Mouse (Mus musculus) liver, embryonic 13.5 days (tissue): Measurements from ENCODE around the gene Mok. TPM values are rescaled to one million over a fixed set of nuclear protein-coding genes. Genes with fewer than 3 reads are reported as not detected.

Source experiments
- ATAC-seq: fragments of 200-750 bp; cut with Nextera tagmentation; 2 replicates; pipeline ENCODE4 v1.8.0; 2017; ENCODE audit warnings: low read depth, mild to moderate bottlenecking, moderate number of reproducible peaks, moderate library complexity
- DNase-seq: peaks from one replicate; pipeline ENCODE4 v3.0.0; 2022
- H3K27ac ChIP-seq: fragments of 300-500 bp; sonication (generic); 2 replicates; pipeline ENCODE4 v1.5.1; 2015; ENCODE audit warnings: moderate library complexity, mild to moderate bottlenecking, inconsistent platforms
- H3K27me3 ChIP-seq: fragments of 300-500 bp; sonication (generic); 2 replicates; pipeline ENCODE4 v1.6.1; 2015; ENCODE audit warnings: mild to moderate bottlenecking, inconsistent platforms
- H3K36me3 ChIP-seq: fragments of 300-500 bp; sonication (generic); 2 replicates; pipeline ENCODE4 v1.6.1; 2015; ENCODE audit warnings: mild to moderate bottlenecking, inconsistent platforms
- H3K4me1 ChIP-seq: fragments of 300-500 bp; sonication (generic); replicated peaks from 2 replicates; pipeline ENCODE4 v1.6.1; 2015; ENCODE audit warnings: inconsistent platforms
- H3K4me2 ChIP-seq: fragments of 300-500 bp; sonication (generic); 2 replicates; pipeline ENCODE4 v1.6.1; 2015; ENCODE audit warnings: inconsistent platforms, mild to moderate bottlenecking, moderate library complexity
- H3K4me3 ChIP-seq: fragments of 300-500 bp; sonication (generic); replicated peaks from 2 replicates; pipeline ENCODE4 v1.5.1; 2015; ENCODE audit warnings: mild to moderate bottlenecking, inconsistent platforms
- H3K9ac ChIP-seq: fragments of 300-500 bp; sonication (generic); 2 replicates; pipeline ENCODE4 v1.6.1; 2015; ENCODE audit warnings: mild to moderate bottlenecking, inconsistent platforms
- H3K9me3 ChIP-seq: fragments of 300-500 bp; sonication (generic); replicated peaks from 2 replicates; pipeline ENCODE4 v1.6.1; 2016; ENCODE audit warnings: inconsistent platforms
- WGBS: fragments of 180-500 bp; shearing (Covaris S2); methylation state at CpG from one replicate; pipeline ENCODE4 v1.1.7; 2015; ENCODE audit not compliant: insufficient replicate concordance; 5-methylcytosine and 5-hydroxymethylcytosine counted together
- polyA plus RNA-seq: library from polyadenylated mRNA; unstranded; fragments of >200 nt; fragmentation: Nextera tagmentation; extraction: Ambion mirVana; gene quantifications from 2 replicates; pipeline ENCODE4 v1.2.1, GENCODE M21; 2015

Mok gene
- polyA plus RNA-seq, 1 experiment from 2014 or later, result 0.33 TPM

- Histone ChIP-seq H3K4me1 (no peaks in the 10 kb centered on the region), H3K27me3 (no peaks in the 10 kb centered on the region), H3K4me2 (no peak overlapping the region), H3K9me3 (no peaks in the 10 kb centered on the region), H3K4me3 (no peak overlapping the region), H3K9ac (no peak overlapping the region), H3K36me3 (no peaks in the 10 kb centered on the region), H3K27ac (no peak overlapping the region)
- WGBS, result 68% methylated on average over 9 of the region's 11 CpGs
- ATAC-seq, result no peak
- no peak for DNase-seq
Observed at GRCm38 (mm10) chr12:110830293-110831024, 10.3 kb downstream of the Mok start.

- Histone ChIP-seq H3K27me3 (no peaks in the 10 kb centered on the region), H3K36me3 (no peaks in the 10 kb centered on the region), H3K4me2 (no peak overlapping the region), H3K4me1 (no peaks in the 10 kb centered on the region), H3K4me3 (no peak overlapping the region), H3K9ac (no peak overlapping the region), H3K9me3 (no peaks in the 10 kb centered on the region), H3K27ac (no peak overlapping the region)
- WGBS, result 83% methylated on average over 4 of the region's 4 CpGs
- ATAC-seq (no peak), DNase-seq (no peak)
Observed at GRCm38 (mm10) chr12:110828908-110829307, 11.8 kb downstream of the Mok start.

- Histone ChIP-seq H3K4me2 (no peak overlapping the region), H3K9me3 (no peaks in the 10 kb centered on the region), H3K27me3 (no peaks in the 10 kb centered on the region), H3K36me3 (no peaks in the 10 kb centered on the region), H3K4me1 (no peaks in the 10 kb centered on the region), H3K27ac (no peak overlapping the region), H3K9ac (no peak overlapping the region), H3K4me3 (no peak overlapping the region)
- ATAC-seq, result no peak
- 67% methylated on average over 7 of the region's 7 CpGs for WGBS
- no peak for DNase-seq
Observed at GRCm38 (mm10) chr12:110822366-110822765, 18.4 kb downstream of the Mok start.

- Histone ChIP-seq H3K36me3 (no peaks in the 10 kb centered on the region), H3K4me1 (no peaks in the 10 kb centered on the region), H3K4me2 (no peak overlapping the region), H3K27me3 (no peaks in the 10 kb centered on the region), H3K4me3 (no peak overlapping the region), H3K9ac (no peak overlapping the region), H3K9me3 (no peaks in the 10 kb centered on the region), H3K27ac (no peak overlapping the region)
- DNase-seq (no peak), ATAC-seq (no peak)
- 75% methylated on average over 2 of the region's 2 CpGs for WGBS
Observed at GRCm38 (mm10) chr12:110821787-110822186, 19.0 kb downstream of the Mok start.

DNA sequence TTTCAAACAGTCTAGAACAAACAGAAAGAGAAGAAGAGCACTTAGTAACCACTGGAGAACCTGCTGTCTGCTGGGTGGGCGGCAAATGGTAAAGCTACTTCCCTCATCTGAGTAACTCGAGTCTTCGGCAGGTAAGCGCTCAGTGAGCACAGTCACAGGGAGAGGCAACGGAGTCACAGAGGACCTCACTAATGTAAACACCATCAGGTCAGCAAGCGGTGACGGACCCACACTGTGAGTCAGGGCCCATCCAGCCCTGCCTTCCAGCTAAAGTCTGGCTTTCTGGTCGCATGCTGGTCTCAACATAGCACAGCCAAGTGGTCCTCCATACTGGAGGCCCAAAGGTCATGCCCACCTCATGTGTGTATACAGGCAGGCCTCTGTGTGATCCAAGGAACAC is 21.4 kb downstream of the Mok start:
- Histone ChIP-seq H3K9me3 (no peaks in the 10 kb centered on the region), H3K4me2 (no peak overlapping the region), H3K9ac (no peak overlapping the region), H3K4me1 (peaks cover 3% of the 10 kb centered on the region; the same call in 1 of the 2 replicates), H3K36me3 (no peaks in the 10 kb centered on the region), H3K27ac (no peak overlapping the region), H3K4me3 (no peak overlapping the region), H3K27me3 (no peaks in the 10 kb centered on the region)
- DNase-seq (no peak), ATAC-seq (no peak)
- 71% methylated on average over 8 of the region's 8 CpGs for WGBS

DNA sequence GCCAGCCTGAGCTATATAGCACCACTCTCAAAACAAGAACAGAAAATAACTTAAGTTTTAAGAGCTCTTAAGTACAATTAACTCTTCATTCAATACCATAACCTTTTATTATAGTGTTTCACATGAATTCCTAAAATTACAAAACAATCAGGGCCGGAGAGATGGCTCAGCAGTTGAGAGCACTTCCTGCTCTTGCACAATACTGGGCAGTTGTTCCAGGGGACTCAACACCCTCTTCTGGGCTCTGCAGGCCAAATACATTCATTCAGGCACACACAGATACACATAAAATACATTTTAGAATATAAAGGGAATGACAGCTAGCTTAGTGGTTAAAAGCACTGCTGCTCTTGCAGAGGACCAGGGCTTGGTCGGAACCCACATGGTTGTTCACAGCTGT is 23.9 kb downstream of the Mok start:
- Histone ChIP-seq H3K27me3 (no peaks in the 10 kb centered on the region), H3K4me1 (peaks cover 3% of the 10 kb centered on the region; the same call in 1 of the 2 replicates), H3K36me3 (no peaks in the 10 kb centered on the region), H3K9me3 (no peaks in the 10 kb centered on the region), H3K4me3 (no peak overlapping the region), H3K9ac (no peak overlapping the region), H3K27ac (no peak overlapping the region), H3K4me2 (no peak overlapping the region)
- ATAC-seq (no peak), DNase-seq (no peak)
- WGBS, result 90% methylated on average over 2 of the region's 2 CpGs

GRCm38 (mm10) chr12:110814924-110815323 is 25.8 kb downstream of the Mok start:
- Histone ChIP-seq H3K4me2 (no peak overlapping the region), H3K9me3 (no peaks in the 10 kb centered on the region), H3K4me1 (peaks cover 3% of the 10 kb centered on the region; the same call in 1 of the 2 replicates), H3K36me3 (no peaks in the 10 kb centered on the region), H3K9ac (no peak overlapping the region), H3K4me3 (no peak overlapping the region), H3K27ac (no peak overlapping the region), H3K27me3 (no peaks in the 10 kb centered on the region)
- ATAC-seq, result no peak
- WGBS, result 56% methylated on average over 17 of the region's 17 CpGs
- DNase-seq, result no peak

- H3K4me3 ChIP-seq, result no peak overlapping the region
- H3K36me3 ChIP-seq, result no peaks in the 10 kb centered on the region
- no peaks in the 10 kb centered on the region for H3K9me3 ChIP-seq
- ATAC-seq, result no peak
- peaks cover 3% of the 10 kb centered on the region; the same call in 1 of the 2 replicates for H3K4me1 ChIP-seq
- no peaks in the 10 kb centered on the region for H3K27me3 ChIP-seq
- no peak overlapping the region for H3K27ac ChIP-seq
- no peak overlapping the region for H3K9ac ChIP-seq
- DNase-seq, result no peak
- WGBS, result 81% methylated on average over 6 of the region's 6 CpGs
- H3K4me2 ChIP-seq, result no peak overlapping the region
Observed at GRCm38 (mm10) chr12:110813624-110814023, 27.1 kb downstream of the Mok start.

- Histone ChIP-seq H3K9me3 (no peaks in the 10 kb centered on the region), H3K9ac (no peak overlapping the region), H3K27ac (no peak overlapping the region), H3K4me2 (no peak overlapping the region), H3K4me3 (no peak overlapping the region), H3K4me1 (peaks cover 3% of the 10 kb centered on the region; the same call in 1 of the 2 replicates), H3K27me3 (no peaks in the 10 kb centered on the region), H3K36me3 (no peaks in the 10 kb centered on the region)
- 66% methylated on average over 9 of the region's 9 CpGs for WGBS
- ATAC-seq, result no peak
- no peak for DNase-seq
Observed at GRCm38 (mm10) chr12:110813132-110813531, 27.6 kb downstream of the Mok start.

DNA sequence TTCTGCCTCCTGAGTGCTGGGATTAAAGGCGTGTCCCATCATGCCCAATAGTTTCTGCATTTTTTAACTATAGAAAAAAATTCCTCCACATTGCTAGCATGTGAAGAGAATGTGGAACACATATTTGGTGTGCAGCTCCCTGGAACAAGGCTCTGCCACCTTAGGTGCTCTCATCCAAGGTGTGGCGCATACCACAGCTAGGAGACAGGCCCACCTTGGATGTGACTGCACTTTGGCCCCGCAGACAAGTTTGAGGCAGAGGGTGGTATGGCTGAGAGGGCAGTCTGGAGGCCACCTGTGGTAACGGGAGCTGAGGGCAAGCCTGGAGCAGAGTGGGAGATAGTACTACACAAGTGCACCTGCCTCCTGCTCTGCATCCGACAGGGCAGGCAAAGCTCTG is 31.9 kb downstream of the Mok start:
- ATAC-seq (no peak), DNase-seq (no peak)
- Histone ChIP-seq H3K27ac (no peak overlapping the region), H3K9ac (no peak overlapping the region), H3K9me3 (no peaks in the 10 kb centered on the region), H3K4me3 (no peak overlapping the region), H3K4me2 (no peak overlapping the region), H3K36me3 (no peaks in the 10 kb centered on the region; the same call in 1 of the 2 replicates), H3K4me1 (no peaks in the 10 kb centered on the region), H3K27me3 (no peaks in the 10 kb centered on the region)
- WGBS, result 81% methylated on average over 5 of the region's 5 CpGs

- Histone ChIP-seq H3K9ac (no peak overlapping the region), H3K4me1 (no peaks in the 10 kb centered on the region), H3K27ac (no peak overlapping the region), H3K36me3 (no peaks in the 10 kb centered on the region; the same call in 1 of the 2 replicates), H3K27me3 (no peaks in the 10 kb centered on the region), H3K4me2 (no peak overlapping the region), H3K9me3 (no peaks in the 10 kb centered on the region), H3K4me3 (no peak overlapping the region)
- DNase-seq (no peak), ATAC-seq (no peak)
- 83% methylated on average over 10 of the region's 10 CpGs for WGBS
Observed at GRCm38 (mm10) chr12:110808430-110808829, 32.3 kb downstream of the Mok start.
